Mouse (Mus musculus) CH12.LX (cell line): ENCODE data around the gene Ptov1.

Experiments
- CTCF ChIP-seq, 2 experiments: IDR thresholded peaks in 1 of 2; conservative IDR thresholded peaks in 1 of 2; 2 replicates each; pipeline ENCODE4 v1.5.1; 2011 to 2012; ENCODE audit warnings: low read depth in 2 of 2, low read length in 2 of 2, improper control_type of control experiment in 1 of 2, inconsistent platforms in 1 of 2, mild to moderate bottlenecking in 1 of 2, moderate library complexity in 1 of 2
- HCFC1 ChIP-seq: IDR thresholded peaks from 2 replicates; pipeline ENCODE4 v1.6.1; 2012; ENCODE audit warnings: low read depth, mild to moderate bottlenecking, inconsistent platforms, low read length, improper control_type of control experiment
- NRF1 ChIP-seq: IDR thresholded peaks from 2 replicates; pipeline ENCODE4 v1.6.1; 2014; ENCODE audit warnings: low read depth, mild to moderate bottlenecking, inconsistent platforms, low read length, improper control_type of control experiment, moderate library complexity
- POLR2A ChIP-seq: IDR thresholded peaks from 2 replicates; pipeline ENCODE4 v1.6.1; 2011; ENCODE audit warnings: low read depth, mild to moderate bottlenecking, improper control_type of control experiment, low read length
- RAD21 ChIP-seq: IDR thresholded peaks from 2 replicates; pipeline ENCODE4 v1.6.1; 2011; ENCODE audit warnings: low read depth, mild to moderate bottlenecking, low read length, improper control_type of control experiment, moderate library complexity

DNA sequence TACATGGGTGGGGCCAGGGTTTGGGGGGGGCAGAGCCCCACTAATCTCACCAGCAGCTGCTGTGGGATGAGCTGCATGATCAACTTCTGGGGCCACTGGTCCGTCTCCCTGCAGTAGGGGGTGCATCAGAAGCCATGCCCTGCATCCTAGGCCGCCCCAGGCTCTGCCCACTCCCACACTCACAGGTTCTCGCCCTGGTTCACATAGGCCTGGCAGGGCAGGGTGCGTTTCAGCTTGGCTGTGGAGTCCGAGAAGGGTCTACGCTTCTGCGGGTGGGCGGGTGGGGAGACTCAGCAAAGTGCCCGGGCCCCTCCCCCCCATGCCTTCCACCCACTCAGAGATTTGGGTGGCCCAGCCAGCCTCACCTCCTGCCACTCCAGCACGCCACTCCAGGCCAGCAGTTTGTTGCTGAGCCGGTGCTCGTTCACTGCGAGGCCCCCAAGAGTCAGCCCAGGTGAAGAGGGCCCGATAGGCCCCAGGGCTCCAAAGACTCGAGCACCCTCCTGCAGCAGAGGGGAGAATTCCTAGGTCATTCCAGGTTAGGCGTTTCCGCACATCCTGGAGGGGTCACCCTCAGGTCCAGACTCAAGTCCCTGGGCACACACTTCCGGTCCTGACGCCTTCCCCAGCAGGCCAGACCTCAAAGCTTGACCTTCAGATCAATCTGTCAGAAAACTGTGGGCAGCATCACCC, 2.4 kb downstream of the Ptov1 start:
- TF ChIP-seq CTCF (conservative IDR thresholded peaks at IDR 0.05 in 1 of 2, IDR thresholded peaks at IDR 0.05 in 1 of 2; ENCODE audit: low read depth in 2 of 2, low read length in 2 of 2) = no peak
- no peak for TF ChIP-seq HCFC1
- no peak for TF ChIP-seq NRF1
- TF ChIP-seq RAD21 = no peak
- no peak for TF ChIP-seq POLR2A
